Mouse (Mus musculus): ENCODE measurements at regions not wholly inside any gene's neighbourhood (a gene's known extent, or its start where the extent isn't known, plus 50 kb on each side); places are given as distances from the start of the nearest gene placed in this dataset.

- no peak for DNase-seq
Measured at GRCm38 (mm10) chr4:91180241-91181096, 220.1 kb downstream of the Elavl2 start.

- no peak for DNase-seq
Measured at GRCm38 (mm10) chr4:91164280-91165121, 236.1 kb downstream of the Elavl2 start.

- DNase-seq, result peak; percentile 16
Measured at GRCm38 (mm10) chr4:91157047-91157446, 243.5 kb downstream of the Elavl2 start.

- no peak for DNase-seq
Measured at GRCm38 (mm10) chr4:91144666-91145065, 255.9 kb downstream of the Elavl2 start.

DNA sequence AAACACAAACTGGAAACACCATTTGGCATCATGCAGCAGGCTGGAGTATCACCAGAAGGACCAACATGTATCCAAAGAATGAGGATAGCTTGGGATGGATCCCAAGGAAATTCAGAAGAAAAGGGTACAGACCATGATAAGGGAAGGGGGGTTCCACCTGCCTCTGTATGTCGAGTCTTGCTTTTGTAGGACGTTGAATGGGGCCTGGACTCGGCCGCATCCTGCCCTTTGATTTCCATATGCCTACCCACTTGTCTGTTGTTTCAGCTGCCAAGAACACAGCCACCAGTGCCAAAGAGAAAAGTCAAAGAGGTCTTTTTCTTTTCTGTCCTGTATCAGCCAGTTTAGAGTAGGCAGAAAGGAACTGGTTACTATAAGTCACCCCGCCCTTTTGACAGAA lies 256.7 kb downstream of the Elavl2 start:
- no peak for DNase-seq

GRCm38 (mm10) chr4:91135327-91135726 lies 265.3 kb downstream of the Elavl2 start:
- no peak for DNase-seq

GRCm38 (mm10) chr4:91132266-91132665 lies 268.3 kb downstream of the Elavl2 start:
- no peak for DNase-seq

DNA sequence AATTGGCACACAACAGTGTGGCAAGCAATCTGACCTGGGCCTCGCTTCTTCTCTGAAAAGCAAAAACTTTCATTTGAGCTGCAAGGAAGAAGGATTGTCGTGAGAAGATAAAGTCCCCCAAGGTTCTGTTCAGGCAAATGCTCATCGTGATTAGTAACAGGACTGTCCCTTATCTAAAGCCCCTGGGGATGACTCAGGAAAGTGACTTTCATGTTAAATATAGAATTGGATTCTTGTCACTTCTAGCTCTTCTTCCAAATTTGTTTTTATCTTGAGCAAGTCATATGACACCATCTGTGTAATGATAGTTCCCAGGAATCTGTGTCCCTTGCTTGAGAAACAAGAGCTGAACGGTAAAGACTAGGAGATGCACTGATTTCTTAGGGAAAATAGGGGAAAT lies 280.3 kb downstream of the Elavl2 start:
- no peak for DNase-seq

DNA sequence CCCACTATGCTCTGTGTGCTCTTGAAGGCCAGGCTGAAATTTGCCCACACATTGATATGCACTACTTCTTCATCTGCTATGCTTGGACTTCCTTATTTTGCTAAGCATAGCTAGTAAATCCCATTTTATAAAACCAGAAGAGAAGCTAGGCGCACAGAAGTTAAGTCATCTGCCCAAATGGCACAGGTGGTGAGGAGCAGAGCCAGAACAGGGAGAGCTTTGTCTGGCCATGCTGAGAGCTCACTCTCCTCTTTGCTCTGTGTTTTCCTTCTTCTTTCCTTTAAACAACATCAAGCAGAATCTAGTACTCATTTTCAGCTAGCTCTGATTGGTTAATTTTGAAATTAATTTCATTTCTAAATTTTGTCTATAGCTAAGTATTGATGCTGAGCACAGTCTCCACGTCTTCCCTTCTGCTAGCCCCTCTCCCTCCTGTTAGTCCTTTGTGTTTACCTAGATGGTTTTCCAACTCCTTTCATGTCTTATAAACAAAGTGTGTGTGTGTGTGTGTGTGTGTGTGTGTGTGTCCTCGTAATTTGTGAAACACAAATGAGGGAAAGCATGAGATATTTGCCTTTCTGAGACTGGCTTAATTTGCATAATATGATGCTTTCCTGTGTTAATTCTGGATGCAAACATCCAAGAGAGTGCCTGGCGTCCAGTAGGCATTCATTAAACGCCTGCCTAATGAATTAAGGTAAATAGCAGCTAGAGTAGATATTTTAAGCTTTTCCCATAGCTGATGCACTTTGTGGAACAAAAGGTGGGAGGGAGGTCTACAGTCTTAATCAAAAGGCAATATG lies 283.6 kb downstream of the Elavl2 start:
- DNase-seq, result no peak

GRCm38 (mm10) chr4:91111684-91112681 lies 288.6 kb downstream of the Elavl2 start:
- DNase-seq, result no peak

DNA sequence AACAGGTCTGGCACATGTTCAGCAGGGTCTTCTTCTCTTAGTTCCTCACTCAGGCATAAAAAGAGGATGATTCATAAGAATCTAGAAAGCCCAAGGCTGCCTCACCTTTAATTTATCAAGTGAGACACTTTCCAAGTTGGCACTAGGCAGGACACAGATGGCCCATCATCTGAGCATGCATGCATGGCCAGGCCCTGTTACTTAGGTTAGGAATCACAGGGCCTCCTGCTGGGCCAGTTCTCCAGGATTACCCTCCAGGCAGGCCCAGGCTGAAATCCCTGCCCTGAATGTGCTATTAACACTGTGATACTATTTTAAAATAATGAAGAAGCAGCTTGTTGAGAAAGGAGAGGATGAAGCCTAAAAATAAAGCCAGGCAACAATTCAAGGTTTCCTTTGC lies 304.5 kb downstream of the Elavl2 start:
- DNase-seq, result no peak

- DNase-seq, result no peak
Measured at GRCm38 (mm10) chr4:91094382-91094781, 306.2 kb downstream of the Elavl2 start.

GRCm38 (mm10) chr4:91093885-91094284 lies 306.7 kb downstream of the Elavl2 start:
- DNase-seq, result no peak

- DNase-seq, result no peak
Measured at GRCm38 (mm10) chr4:91092323-91092722, 308.3 kb downstream of the Elavl2 start.

DNA sequence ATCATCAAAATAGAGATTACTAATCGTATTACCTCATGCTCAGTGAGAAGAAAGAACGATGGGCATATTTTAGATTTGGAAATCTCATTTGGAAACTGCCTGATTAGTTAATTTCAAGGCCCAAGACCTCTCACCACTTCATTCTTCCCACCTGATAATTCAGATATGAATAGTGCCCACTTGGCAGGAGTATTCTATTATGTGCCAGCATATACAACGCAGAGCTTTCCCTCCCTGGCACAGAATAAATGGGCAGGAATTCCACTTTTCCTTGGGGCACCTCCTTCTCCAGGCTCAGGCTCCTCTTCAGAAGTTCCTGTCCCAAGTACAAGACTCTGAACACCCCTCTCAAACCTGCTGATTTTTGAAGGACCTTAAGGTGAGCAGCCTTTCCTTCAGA lies 308.7 kb downstream of the Elavl2 start:
- no peak for DNase-seq

DNA sequence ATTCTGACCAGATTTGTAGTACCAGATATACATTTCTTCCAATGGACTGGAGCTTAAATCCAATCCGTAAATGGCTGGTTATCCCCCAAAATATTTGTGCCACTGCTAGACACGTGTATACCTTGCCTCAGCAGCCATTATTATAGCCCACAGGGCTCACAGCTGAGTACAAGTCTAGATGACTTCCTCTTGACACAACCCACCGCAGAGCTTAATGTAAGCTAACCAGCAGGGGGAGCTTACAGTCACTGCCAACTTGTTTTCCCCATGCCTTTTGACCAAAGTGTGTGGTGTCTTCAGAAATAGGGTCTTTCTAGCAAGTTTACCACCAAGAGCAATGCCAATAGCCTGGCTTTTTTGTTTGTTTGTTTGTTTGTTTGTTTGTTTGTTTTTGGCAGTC lies 316.6 kb downstream of the Elavl2 start:
- DNase-seq, result no peak

- no peak for DNase-seq
Measured at GRCm38 (mm10) chr4:91081447-91081846, 319.1 kb downstream of the Elavl2 start.

GRCm38 (mm10) chr4:91080620-91081441 lies 319.8 kb downstream of the Elavl2 start:
- DNase-seq, result no peak

GRCm38 (mm10) chr4:91071263-91071662 lies 329.3 kb downstream of the Elavl2 start:
- DNase-seq, result no peak

GRCm38 (mm10) chr4:91060933-91061332 lies 339.7 kb downstream of the Elavl2 start:
- DNase-seq, result peak; percentile 7

- DNase-seq, result no peak
Measured at GRCm38 (mm10) chr4:91051913-91052312, 348.7 kb downstream of the Elavl2 start.

Measured in lung, postnatal 14 days (tissue).